Mouse (Mus musculus) hindbrain, embryonic 15.5 days (tissue): ENCODE results near the gene Samhd1. TPM values are rescaled to one million over a fixed set of nuclear protein-coding genes. Genes with fewer than 3 reads are reported as not detected.
A peak's percentile ranks its signal among the peaks of the same experiment; 100 is the strongest.

Experiments
- ATAC-seq: fragments of 200-750 bp; cut with Nextera tagmentation; 2 replicates; pipeline ENCODE4 v1.8.0; 2017; ENCODE audit warnings: low read depth, moderate number of reproducible peaks, moderate TSS enrichment; ENCODE audit not compliant: low FRiP score
- H3K27ac ChIP-seq: fragments of 300-500 bp; sonication (generic); replicated peaks from 2 replicates; pipeline ENCODE4 v1.5.1; 2015; ENCODE audit warnings: mild to moderate bottlenecking, inconsistent platforms
- H3K27me3 ChIP-seq: fragments of 300-500 bp; sonication (generic); 2 replicates; pipeline ENCODE4 v1.6.1; 2015; ENCODE audit warnings: control low read depth, inconsistent platforms
- H3K36me3 ChIP-seq: fragments of 300-500 bp; sonication (generic); 2 replicates; pipeline ENCODE4 v1.6.1; 2015; ENCODE audit warnings: control low read depth, inconsistent platforms
- H3K4me1 ChIP-seq: fragments of 300-500 bp; sonication (generic); replicated peaks from 2 replicates; pipeline ENCODE4 v1.6.1; 2015; ENCODE audit warnings: control low read depth, inconsistent platforms
- H3K4me2 ChIP-seq: fragments of 300-500 bp; sonication (generic); 2 replicates; pipeline ENCODE4 v1.6.1; 2015; ENCODE audit warnings: moderate library complexity, mild to moderate bottlenecking, inconsistent platforms
- H3K4me3 ChIP-seq: fragments of 300-500 bp; sonication (generic); 2 replicates; pipeline ENCODE4 v1.5.1; 2015; ENCODE audit warnings: mild to moderate bottlenecking, inconsistent platforms
- H3K9ac ChIP-seq: fragments of 300-500 bp; sonication (generic); 2 replicates; pipeline ENCODE4 v1.6.1; 2015; ENCODE audit warnings: inconsistent platforms
- H3K9me3 ChIP-seq: fragments of 300-500 bp; sonication (generic); 2 replicates; pipeline ENCODE4 v1.6.1; 2016; ENCODE audit warnings: control low read depth, inconsistent platforms
- WGBS: fragments of 180-500 bp; shearing (Covaris S2); methylation state at CpG from one replicate; pipeline ENCODE4 v1.1.7; 2015; 5-methylcytosine and 5-hydroxymethylcytosine counted together
- polyA plus RNA-seq: library from polyadenylated mRNA; unstranded; fragments of >200 nt; fragmentation: Nextera tagmentation; extraction: Ambion mirVana; gene quantifications from 2 replicates; pipeline ENCODE4 v1.2.1, GENCODE M21; 2015

Gene Samhd1
- polyA plus RNA-seq, 1 experiment from 2014 or later = 9.7 TPM

DNA sequence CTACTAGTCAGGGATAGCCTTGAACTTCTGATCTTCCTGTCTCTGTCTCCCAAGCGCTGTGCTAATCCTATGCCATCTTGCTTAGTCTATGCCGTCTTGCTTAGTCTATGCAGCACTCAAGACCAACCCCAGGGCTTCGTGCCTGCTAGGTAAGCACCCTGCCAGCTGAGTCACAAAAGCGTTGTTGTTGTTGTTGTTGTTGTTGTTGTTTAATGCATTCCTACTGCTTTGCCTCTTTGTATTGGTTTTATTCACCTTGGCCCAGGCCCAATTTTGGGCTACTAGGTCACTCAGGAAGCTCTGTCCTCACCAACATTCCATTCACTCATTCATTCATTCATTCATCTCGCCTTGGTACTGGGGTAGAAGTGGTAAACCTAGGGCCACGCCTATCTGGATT is 79.3 kb downstream of the Samhd1 start:
- peak overlapping the region; percentile 13; the same call in 1 of the 2 replicates for H3K27ac ChIP-seq
- ATAC-seq = no peak
- no peak overlapping the region for H3K4me2 ChIP-seq
- peaks cover 58% of the 10 kb centered on the region for H3K4me1 ChIP-seq
- H3K36me3 ChIP-seq = peaks cover 41% of the 10 kb centered on the region
- no peak overlapping the region for H3K9ac ChIP-seq
- no peak overlapping the region for H3K4me3 ChIP-seq
- H3K9me3 ChIP-seq = no peaks in the 10 kb centered on the region
- WGBS = 93% methylated on average over 6 of the region's 6 CpGs
- no peaks in the 10 kb centered on the region for H3K27me3 ChIP-seq

DNA sequence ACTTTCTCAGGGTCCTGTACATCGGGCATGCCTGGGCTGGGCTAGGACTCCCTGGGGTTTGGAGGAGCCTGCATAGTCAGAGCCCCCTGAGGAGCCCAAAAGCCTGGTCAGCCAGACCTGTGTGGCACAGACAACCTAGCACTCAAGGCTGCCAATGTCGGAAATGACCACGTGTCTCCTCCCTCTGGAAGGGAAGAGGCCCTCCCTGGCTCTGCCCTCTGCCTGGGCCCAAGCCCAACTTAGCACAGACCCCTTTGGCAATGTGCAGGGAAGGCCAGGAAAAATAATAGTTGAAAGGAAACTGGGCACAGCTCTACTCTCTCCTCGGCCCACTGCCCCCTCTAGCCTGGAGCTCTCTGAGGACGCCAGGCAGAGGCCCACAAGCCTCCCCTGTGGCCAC is 80.2 kb downstream of the Samhd1 start:
- peak; percentile 49 for ATAC-seq
- Histone ChIP-seq H3K4me2 (no peak overlapping the region), H3K9ac (no peak overlapping the region), H3K27ac (peak overlapping the region; percentile 36), H3K4me1 (peaks cover 67% of the 10 kb centered on the region), H3K9me3 (no peaks in the 10 kb centered on the region), H3K4me3 (no peak overlapping the region), H3K36me3 (peaks cover 37% of the 10 kb centered on the region), H3K27me3 (no peaks in the 10 kb centered on the region)
- 61% methylated on average over 5 of the region's 5 CpGs for WGBS

DNA sequence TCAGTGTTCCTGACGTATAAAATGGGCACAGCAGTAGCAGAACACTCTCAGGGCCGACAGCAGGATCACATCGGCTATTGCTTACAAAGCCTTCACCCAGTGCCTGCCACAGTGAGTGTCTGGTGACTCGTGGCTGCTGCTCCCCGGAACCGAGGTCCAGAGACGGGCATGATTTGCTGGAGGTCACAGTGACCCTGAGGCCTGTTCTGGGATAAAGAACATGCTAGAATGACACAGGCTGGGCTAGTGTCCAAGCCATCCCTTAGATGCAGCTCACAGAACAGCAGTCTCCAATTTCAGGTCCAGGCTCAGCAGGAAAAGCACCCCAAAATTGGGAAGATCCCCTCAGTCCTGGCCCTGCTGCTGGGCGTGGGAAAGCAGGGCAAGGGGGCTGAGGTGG is 80.8 kb downstream of the Samhd1 start:
- 88% methylated on average over 8 of the region's 8 CpGs for WGBS
- H3K9ac ChIP-seq = no peak overlapping the region
- no peaks in the 10 kb centered on the region for H3K27me3 ChIP-seq
- H3K4me3 ChIP-seq = no peak overlapping the region
- no peaks in the 10 kb centered on the region for H3K9me3 ChIP-seq
- H3K36me3 ChIP-seq = peaks cover 32% of the 10 kb centered on the region
- peaks cover 71% of the 10 kb centered on the region for H3K4me1 ChIP-seq
- H3K27ac ChIP-seq = peak overlapping the region; percentile 36; the same call in 1 of the 2 replicates
- H3K4me2 ChIP-seq = no peak overlapping the region
- no peak for ATAC-seq

DNA sequence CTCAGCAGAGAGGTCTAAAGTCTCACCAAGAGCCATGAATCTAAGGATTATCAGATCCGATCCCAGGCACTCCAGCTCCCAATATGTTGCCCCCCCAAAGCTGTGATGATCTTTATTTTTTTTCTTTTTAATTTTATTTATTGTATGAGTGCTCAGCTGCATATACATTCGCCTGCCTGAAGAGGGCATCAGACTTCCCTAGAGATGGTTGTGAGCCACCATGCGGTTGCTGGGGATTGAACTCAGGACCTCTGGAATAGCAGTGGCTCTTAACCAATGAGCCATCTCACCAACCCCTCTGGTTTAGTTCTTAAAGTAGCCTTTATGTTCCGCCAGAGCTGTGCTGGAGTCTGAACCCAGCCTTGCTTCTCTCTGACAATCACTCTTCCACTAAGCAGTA is 81.3 kb downstream of the Samhd1 start:
- 74% methylated on average over 4 of the region's 4 CpGs for WGBS
- Histone ChIP-seq H3K27me3 (no peaks in the 10 kb centered on the region), H3K4me2 (no peak overlapping the region), H3K4me1 (peaks cover 71% of the 10 kb centered on the region), H3K9ac (no peak overlapping the region), H3K36me3 (peaks cover 28% of the 10 kb centered on the region), H3K27ac (no peak overlapping the region), H3K4me3 (no peak overlapping the region), H3K9me3 (no peaks in the 10 kb centered on the region)
- ATAC-seq = no peak

DNA sequence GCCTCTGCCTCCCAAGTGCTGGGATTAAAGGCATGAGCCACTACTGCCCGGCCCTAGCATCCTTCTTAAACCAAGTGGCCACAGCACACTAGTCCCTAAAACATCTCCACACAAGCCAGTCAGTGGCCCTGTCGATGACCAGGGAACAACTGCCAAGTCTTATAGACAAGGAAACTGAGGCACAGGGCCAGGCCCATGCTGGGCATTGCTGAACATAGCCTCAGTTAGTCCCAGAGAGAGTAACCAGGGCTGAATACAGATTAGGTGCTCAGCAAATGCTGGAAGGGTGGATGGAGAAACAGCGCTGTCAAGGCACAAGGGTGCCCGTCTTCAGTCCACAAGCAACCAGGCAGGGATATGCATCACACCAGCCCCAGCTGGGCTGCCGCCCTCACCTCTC is 81.9 kb downstream of the Samhd1 start:
- no peak for ATAC-seq
- Histone ChIP-seq H3K4me1 (peaks cover 71% of the 10 kb centered on the region), H3K36me3 (peaks cover 28% of the 10 kb centered on the region)

DNA sequence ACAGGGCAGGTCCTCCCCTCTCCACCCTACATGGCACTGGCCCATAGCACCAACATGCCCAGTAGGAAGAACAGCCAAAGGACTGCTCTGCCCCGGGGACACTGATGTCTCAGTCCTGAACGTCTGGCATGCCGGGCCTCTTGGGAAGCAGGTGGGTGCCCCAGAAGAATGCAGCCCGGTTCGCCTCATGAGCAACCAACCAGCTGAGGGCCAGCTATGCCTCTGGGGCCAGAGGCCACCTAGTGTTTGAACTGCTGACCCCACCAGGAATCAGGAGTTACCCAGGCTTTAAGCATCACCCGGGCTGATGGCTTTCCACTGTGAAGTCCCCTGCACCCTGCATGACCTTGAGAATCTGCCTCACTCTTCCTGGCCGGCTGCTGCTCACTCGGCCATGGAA is 82.6 kb downstream of the Samhd1 start:
- no peaks in the 10 kb centered on the region for H3K27me3 ChIP-seq
- no peak for ATAC-seq
- WGBS = 71% methylated on average over 8 of the region's 8 CpGs
- H3K36me3 ChIP-seq = peaks cover 28% of the 10 kb centered on the region
- H3K27ac ChIP-seq = 0 out of 2 replicates have a peak overlapping the region, but pooled peaks have one; percentile 2
- H3K9me3 ChIP-seq = no peaks in the 10 kb centered on the region
- no peak overlapping the region for H3K4me2 ChIP-seq
- H3K4me3 ChIP-seq = no peak overlapping the region
- H3K4me1 ChIP-seq = peaks cover 71% of the 10 kb centered on the region
- no peak overlapping the region for H3K9ac ChIP-seq

More for the DNA sequence above, 81.9 kb downstream of the Samhd1 start:
- H3K9me3 ChIP-seq = no peaks in the 10 kb centered on the region
- H3K4me3 ChIP-seq = no peak overlapping the region
- H3K4me2 ChIP-seq = no peak overlapping the region
- H3K27me3 ChIP-seq = no peaks in the 10 kb centered on the region
- 90% methylated on average over 5 of the region's 5 CpGs for WGBS
- no peak overlapping the region for H3K27ac ChIP-seq
- H3K9ac ChIP-seq = no peak overlapping the region

DNA sequence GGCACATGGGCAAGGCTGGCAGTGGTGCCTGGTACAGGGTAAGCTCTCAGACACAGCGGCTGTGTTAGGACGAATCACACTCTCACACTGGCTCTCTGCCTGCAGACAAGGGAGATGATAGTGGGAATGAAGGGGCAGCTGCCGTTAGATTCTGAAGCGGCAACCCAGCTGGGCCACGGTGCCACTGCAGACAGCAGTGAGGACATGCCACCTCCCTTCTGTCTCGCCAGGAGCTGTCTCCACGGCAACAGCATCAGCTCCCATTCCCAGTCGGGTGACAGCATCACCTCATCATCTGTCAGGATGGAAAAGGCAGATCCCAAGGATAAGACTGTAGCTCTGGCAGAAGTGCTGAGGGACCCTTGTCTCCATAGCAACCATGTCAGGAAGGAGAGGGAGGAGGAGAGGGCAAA is 85.2 kb downstream of the Samhd1 start:
- H3K4me1 ChIP-seq = peaks cover 64% of the 10 kb centered on the region
- peak; percentile 88 for ATAC-seq
- no peaks in the 10 kb centered on the region for H3K9me3 ChIP-seq
- H3K4me2 ChIP-seq = peak overlapping the region; percentile 45
- peak overlapping the region; percentile 90 for H3K27ac ChIP-seq
- 19% methylated on average over 8 of the region's 8 CpGs for WGBS
- H3K27me3 ChIP-seq = no peaks in the 10 kb centered on the region
- peak overlapping the region; percentile 10; the same call in 1 of the 2 replicates for H3K4me3 ChIP-seq
- peak overlapping the region; percentile 24; the same call in 1 of the 2 replicates for H3K9ac ChIP-seq
- H3K36me3 ChIP-seq = peaks cover 40% of the 10 kb centered on the region

DNA sequence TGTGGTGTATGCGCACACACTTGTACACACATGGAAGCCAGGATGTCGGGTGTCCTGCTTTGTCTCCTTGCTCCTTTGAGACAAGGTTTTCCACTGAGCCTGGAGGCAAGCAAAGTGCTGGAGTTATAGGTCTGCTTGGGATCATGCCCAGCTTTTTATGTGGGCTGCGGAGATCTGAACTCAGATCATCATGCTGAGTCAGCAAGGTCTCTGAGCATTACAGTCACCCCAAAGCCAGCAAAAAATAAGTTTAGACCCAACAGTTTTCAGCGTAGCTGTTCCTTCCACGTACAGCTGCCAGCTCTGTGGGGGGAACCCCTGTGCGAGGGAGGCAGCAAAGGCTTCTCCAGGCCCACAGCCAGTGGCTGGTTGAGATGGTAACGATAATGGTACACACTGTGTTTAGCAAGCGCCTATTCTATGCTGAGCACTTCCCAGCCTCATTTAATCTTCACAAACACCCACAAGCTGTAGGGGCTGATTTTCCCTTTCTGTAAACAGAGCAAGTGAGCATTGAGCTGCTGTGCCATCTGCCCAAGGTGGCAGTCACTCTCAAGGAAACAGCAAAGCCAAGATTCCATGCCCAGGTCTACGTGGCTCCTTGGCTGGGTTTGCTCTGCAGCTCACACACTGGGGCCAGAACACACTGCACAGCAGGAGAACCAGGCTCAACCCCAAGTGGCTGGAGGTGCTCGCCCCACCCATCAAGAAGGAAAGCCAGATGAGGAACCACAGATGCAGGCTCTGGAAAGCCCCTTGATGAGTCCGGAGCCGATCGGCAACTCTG is 86.5 kb downstream of the Samhd1 start:
- H3K9me3 ChIP-seq = no peaks in the 10 kb centered on the region
- peaks cover 59% of the 10 kb centered on the region for H3K4me1 ChIP-seq
- H3K27ac ChIP-seq = peak overlapping the region; percentile 90
- peak; percentile 19; the same call in 1 of the 2 replicates for ATAC-seq
- 0 out of 2 replicates have a peak overlapping the region, but pooled peaks have one; percentile 7 for H3K4me2 ChIP-seq
- no peak overlapping the region for H3K9ac ChIP-seq
- 62% methylated on average over 13 of the region's 13 CpGs for WGBS
- peaks cover 40% of the 10 kb centered on the region for H3K36me3 ChIP-seq
- H3K27me3 ChIP-seq = no peaks in the 10 kb centered on the region
- no peak overlapping the region for H3K4me3 ChIP-seq

Other genes starting within 250 kb of the Samhd1 start
- 0.17 TPM in 1 of 2 replicates, not detected in the other for gene Sla2, start 248.1 kb downstream of the Samhd1 start, polyA plus RNA-seq
- 135 and 141 TPM in 2 replicates for gene Ndrg3, start 143.2 kb downstream of the Samhd1 start, polyA plus RNA-seq
- gene Dsn1, start 128.1 kb downstream of the Samhd1 start, polyA plus RNA-seq = 11.0 and 13.2 TPM in 2 replicates
- 5.2 and 6.3 TPM in 2 replicates for gene Soga1, start 56.0 kb downstream of the Samhd1 start, polyA plus RNA-seq
- gene Tldc2, start 48.2 kb downstream of the Samhd1 start, polyA plus RNA-seq = not detected in 2 replicates
- 6.3 and 7.5 TPM in 2 replicates for gene Rbl1, start 69.3 kb upstream of the Samhd1 start, polyA plus RNA-seq
- gene Rpn2, start 143.8 kb upstream of the Samhd1 start, polyA plus RNA-seq = 222 and 223 TPM in 2 replicates
- gene Mroh8, start 144.3 kb upstream of the Samhd1 start, polyA plus RNA-seq = 0.36 and 0.75 TPM in 2 replicates
- 1.2 and 1.3 TPM in 2 replicates for gene Ghrh, start 212.2 kb upstream of the Samhd1 start, polyA plus RNA-seq
- 102 and 114 TPM in 2 replicates for gene Manbal, start 232.3 kb upstream of the Samhd1 start, polyA plus RNA-seq